Mouse (Mus musculus): Measurements from ENCODE around the gene Chpf. TPM values are rescaled to one million over a fixed set of nuclear protein-coding genes. Genes with fewer than 3 reads are reported as not detected.

Chpf gene
- 41.8 and 50.4 TPM in 2 replicates for polyA plus RNA-seq (2012; rRNA removed; ENCODE audit: low replicate concordance)

DNA sequence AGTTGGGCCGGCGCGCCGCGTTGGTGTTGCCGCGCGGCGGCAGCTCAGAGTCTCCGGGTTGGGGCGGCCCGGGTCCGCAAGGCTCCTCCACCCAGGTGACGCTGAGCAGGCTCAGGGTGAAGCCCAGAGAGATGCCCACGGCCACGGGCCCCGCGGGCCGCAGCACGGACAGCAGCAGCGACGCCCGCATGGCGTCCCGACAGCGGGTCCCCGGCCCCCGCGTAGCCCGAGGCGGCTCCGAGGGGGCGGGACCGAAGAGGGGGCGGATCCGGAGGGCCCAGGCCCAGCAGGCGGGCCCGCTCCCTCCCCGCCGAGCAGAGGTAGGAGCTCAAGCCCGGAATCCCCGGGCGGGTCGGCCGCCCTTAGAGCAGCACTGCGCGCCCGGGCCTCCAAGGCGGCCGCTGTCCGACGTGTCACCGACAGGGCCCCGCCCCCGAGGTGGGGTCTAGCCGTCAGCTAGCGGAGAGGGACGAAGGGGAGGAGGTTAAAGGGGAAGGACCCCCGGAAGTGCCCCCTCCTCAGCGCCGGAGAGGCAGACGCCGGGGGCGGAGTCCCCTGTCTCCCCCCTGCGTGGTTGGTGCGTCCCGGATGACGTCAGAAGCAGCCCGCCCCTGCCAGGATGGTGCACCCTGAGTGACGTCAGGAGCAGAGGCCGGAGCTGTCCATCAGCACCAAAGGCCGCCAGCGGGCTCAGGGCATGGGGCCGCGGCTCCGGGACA is at the start of gene Chpf, which contains the start of gene Tmem198:
Chpf (minus strand) TSS at position 392 of the 719 bp plus-strand sequence.
Tmem198 (plus strand) TSS at position 617 of the 719 bp plus-strand sequence.

DNA sequence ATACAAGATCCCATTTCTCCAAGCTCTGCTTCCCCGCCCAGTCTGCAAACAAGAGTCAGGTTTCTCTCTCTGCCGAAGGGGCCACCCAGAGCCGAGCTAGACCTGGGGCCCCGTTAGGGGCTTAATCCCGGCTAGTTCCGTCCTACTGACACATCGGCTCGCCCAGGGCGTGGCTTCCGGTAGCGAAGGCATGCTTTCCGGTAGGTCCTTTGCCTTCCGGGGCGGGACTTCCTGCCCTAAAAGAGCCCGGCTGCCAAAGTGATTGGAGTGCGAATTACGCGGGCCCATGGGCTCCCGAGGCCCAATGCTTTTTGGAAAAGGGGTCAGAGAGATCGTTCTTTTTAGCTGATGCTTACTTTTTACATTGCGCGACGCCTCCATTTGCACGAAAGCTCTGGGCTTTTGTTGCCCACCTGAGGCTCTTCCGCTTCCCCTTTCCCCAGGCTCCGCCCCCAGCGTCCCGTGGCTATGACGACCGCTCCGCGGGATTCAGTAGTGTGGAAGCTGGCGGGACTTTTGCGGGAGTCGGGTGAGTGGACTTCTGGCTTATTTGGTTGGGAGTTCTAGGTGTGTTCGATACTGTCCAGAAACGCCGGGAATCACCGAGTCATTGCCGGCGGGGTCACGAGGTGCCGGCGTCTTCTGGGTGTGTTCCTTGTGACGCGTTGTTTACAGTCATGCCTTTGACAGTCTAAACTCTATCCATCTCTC is 42.4 kb upstream of the Chpf start, which contains the start of gene Stk11ip:
Stk11ip (plus strand) TSS at position 209 of the 711 bp plus-strand sequence.

DNA sequence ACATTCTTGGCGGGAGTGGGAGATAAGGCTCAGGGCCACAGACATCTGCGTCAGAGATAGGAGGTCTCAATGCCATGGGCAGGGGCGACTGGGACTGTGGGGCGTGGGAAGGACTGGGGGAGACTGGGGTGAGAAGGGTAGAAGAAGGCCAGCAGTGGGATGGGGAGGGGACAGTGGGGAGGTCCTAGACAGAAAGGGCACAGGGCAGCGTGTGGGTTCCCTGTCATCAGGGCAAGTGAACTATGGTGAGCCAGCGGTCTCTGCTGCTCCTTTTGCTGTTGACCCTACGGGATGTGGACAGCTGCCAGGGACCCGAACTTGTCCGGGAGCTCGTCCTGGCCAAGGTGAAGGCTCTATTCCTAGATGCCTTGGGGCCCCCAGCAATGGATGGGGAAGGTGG is 27.9 kb upstream of the Chpf start, which contains the start of gene Inha:
Inha (plus strand) TSS at position 72 of the 400 bp plus-strand sequence.

DNA sequence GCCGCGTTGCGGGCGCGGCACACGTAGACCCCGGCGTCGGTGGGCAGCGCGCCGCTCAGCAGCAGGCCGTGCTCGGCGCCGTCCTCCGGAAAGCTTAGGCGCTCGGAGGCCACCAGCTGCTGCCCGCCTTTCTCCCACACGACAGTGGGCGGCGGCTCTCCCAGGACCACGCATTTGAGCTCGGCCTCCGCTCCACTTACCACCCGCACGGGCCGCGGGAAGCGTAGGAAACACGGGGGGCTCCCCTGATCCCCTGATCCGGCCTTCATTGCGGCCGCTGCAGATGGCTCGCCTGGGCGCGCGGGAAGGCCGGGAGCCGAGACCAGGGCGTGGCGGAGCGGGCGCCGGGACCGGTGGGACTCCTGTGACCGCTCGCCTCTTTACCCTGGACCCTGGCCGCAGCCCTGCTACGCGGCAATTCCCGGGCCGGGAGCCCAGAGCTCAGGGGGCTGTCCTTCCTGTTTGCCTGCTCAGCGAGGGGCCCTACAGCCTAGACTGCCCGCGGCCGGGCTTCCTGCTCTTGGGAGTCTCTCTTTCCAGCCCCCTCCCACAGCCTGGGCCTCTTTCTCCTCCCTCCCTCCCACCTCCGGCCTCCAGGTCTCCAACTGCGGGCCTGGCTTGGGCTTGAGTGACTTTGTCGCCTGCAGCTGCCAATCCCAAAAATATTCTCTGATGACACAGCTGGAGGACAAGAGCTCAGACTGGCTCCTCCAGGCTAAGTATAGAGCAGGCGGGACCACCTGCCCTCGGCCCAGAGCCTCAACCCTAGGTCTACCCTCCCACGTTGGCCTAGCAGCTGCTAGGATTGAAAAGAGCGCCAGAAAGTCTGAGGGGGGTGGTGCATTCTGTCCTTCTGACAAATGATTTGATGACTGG is 27.1 kb upstream of the Chpf start, which contains the start of gene Obsl1:
Obsl1 (minus strand) TSS at position 497 of the 876 bp plus-strand sequence.

DNA sequence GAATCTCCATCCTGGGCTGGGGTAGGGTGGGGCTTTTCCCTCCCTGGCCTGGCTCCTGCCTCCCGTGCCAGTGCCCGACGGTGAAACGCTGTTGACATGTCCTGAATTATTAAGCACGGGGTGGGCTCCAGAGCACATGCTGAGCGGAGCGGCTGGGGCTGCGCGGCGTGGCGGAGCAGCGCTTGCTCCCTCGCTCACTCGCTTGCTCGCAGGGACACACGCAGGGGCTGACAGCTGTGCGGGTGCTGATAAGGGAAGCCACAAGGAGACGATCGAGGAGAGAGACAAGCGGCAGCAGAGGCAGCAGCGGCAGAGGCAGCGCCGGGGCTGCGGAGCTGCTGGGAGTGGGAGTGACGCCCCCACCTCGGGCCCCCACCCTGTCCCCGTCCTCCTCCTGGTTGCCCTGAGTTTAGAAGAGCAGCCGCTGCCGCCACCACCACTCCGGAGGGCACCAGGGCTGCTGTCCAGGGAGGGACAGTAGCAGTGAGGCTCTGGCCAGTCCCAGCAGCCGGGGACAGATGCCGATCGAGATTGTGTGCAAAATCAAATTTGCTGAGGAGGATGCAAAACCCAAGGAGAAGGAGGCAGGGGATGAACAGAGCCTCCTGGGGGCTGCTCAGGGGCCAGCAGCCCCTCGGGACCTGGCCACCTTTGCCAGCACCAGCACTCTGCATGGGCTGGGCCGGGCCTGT is 28.6 kb downstream of the Chpf start, which contains the start of gene Asic4:
Asic4 (plus strand) TSS at position 123 of the 692 bp plus-strand sequence.

DNA sequence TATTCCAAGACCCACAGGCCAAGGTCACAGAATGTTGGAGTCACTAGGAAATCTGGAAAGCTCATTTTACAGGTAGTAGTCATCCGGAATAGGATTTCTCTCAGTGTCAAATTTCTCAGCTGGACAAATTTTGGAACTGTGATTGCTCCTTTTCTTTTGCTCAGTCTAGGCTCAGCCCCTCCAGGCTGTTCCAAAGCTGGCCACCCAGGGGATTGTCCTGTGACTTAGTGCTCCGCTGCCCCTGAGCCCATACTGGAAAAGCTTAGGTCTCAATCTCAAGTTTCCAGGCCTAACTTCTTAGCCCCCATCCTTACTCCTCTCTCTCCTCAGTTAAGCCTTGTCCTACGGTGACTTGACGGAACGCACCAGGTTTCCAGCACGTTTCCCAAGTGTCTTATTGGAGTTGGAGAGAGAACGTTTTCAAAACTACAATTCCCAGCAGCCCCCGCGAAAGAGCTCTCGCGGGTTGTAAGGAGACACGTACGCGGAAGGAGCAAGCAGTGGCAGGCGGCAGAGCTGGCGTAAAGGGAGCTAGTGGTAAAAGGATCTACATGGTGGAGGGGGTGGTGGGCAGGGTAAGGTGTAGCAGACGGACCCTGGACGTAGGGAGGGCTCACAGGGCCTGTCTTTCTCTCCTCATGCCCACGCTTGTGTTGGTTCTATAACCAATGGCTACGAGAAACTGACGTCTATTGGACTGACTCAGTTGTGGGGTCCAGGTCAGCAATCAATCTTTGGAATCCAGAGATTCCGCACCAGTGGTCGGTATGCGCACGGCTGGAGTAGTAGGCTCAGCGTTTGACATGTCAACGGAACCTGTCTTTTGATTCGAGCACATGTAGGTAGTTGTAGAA is 43.4 kb downstream of the Chpf start, which contains the start of gene Gmppa:
Gmppa (plus strand) TSS at position 456 of the 854 bp plus-strand sequence.

Other genes with a start within 250 kb of the Chpf start
- gene A630095N17Rik, start 247.2 kb downstream of the Chpf start, polyA plus RNA-seq (2012; rRNA removed; ENCODE audit: low replicate concordance) = not detected in 2 replicates
- 18.0 and 21.0 TPM in 2 replicates for gene Dnajb2, start 242.9 kb downstream of the Chpf start, polyA plus RNA-seq (2012; rRNA removed; ENCODE audit: low replicate concordance)
- gene Ptprn, start 214.8 kb downstream of the Chpf start, polyA plus RNA-seq (2012; rRNA removed; ENCODE audit: low replicate concordance) = 5.3 and 6.2 TPM in 2 replicates
- gene Resp18, start 200.9 kb downstream of the Chpf start, polyA plus RNA-seq (2012; rRNA removed; ENCODE audit: low replicate concordance) = 4.1 and 5.5 TPM in 2 replicates
- gene Dnpep, start 161.3 kb downstream of the Chpf start, polyA plus RNA-seq (2012; rRNA removed; ENCODE audit: low replicate concordance) = 188 and 371 TPM in 2 replicates
- gene Des, start 119.0 kb downstream of the Chpf start, polyA plus RNA-seq (2012; rRNA removed; ENCODE audit: low replicate concordance) = 207 and 271 TPM in 2 replicates
- gene Speg, start 104.0 kb downstream of the Chpf start, polyA plus RNA-seq (2012; rRNA removed; ENCODE audit: low replicate concordance) = 32.3 and 57.1 TPM in 2 replicates
- 231 and 278 TPM in 2 replicates for gene Gmppa, start 43.4 kb downstream of the Chpf start, polyA plus RNA-seq (2012; rRNA removed; ENCODE audit: low replicate concordance)
- gene Asic4, start 28.9 kb downstream of the Chpf start, polyA plus RNA-seq (2012; rRNA removed; ENCODE audit: low replicate concordance) = 0.09 TPM in 1 of 2 replicates, not detected in the other
- gene Tmem198, start 225 bp upstream of the Chpf start, polyA plus RNA-seq (2012; rRNA removed; ENCODE audit: low replicate concordance) = 2.2 and 5.7 TPM in 2 replicates
- 5.0 and 5.5 TPM in 2 replicates for gene Obsl1, start 27.1 kb upstream of the Chpf start, polyA plus RNA-seq (2012; rRNA removed; ENCODE audit: low replicate concordance)
- gene Inha, start 27.8 kb upstream of the Chpf start, polyA plus RNA-seq (2012; rRNA removed; ENCODE audit: low replicate concordance) = 5.7 and 17.5 TPM in 2 replicates
- gene Stk11ip, start 42.2 kb upstream of the Chpf start, polyA plus RNA-seq (2012; rRNA removed; ENCODE audit: low replicate concordance) = 28.3 and 33.1 TPM in 2 replicates
- 3.5 and 9.5 TPM in 2 replicates for gene Slc4a3, start 67.0 kb upstream of the Chpf start, polyA plus RNA-seq (2012; rRNA removed; ENCODE audit: low replicate concordance)